Mouse (Mus musculus): Measurements from ENCODE around the gene Cmtm7.

DNA sequence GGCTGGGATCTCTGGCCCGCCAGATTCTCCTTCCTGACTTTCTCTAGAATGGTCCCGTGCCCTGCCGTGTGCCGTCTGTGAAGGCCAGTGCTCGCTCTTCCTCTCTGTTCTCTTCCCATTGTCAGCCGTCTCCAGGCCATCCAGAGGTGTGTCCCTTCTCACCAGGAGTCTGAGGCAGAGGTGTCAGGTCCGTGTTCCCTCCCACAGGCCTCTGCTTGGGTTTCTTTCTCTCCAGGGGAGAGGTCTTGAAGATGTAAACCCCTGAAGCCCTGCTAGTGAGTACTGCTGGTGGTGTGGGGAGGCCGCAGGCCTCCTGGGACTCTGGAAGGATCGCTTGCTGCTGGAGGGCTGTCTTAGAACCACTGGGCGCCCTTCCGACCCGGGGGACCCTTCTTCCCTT lies 34.2 kb downstream of the Cmtm7 start:
- TF ChIP-seq POLR2A (IDR thresholded peaks at IDR 0.05; ENCODE audit: insufficient read depth, low read length): no peak
- no peak for TF ChIP-seq CTCF (IDR thresholded peaks at IDR 0.05; ENCODE audit: low read depth, low read length)
- no peak for TF ChIP-seq EP300 (IDR thresholded peaks at IDR 0.05; ENCODE audit: insufficient read depth, low read depth, low read length)

Data from ES-Bruce4 (cell line).